Mouse (Mus musculus): ENCODE data around the gene Wfdc2.
"Not testable (repeated sequence)": the region's sequence is repeated elsewhere in the genome, so short reads cannot be mapped to it uniquely, and the experiment has no call there.

Gene Wfdc2

DNA sequence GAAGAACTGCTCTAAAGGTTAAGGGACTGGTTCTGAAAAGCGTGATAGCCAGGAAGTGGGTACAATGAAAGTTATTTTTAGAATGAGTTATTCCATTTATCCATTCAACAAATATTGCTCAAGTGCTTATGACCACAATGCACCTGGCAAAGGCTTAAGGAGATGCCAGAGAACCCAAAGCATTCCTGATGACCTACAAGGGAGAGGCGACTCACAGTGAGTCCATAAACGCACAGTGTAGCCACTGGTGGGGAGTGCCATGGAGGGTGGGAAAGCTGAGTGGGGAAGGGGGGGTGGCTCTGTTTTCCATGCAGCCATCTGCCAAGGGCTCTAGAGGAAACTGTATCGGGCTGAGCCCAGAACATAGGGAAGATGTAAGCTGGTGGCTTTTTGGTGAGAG, 12.9 kb upstream of the Wfdc2 start:
- no peak for DNase-seq (ENCODE audit: low read depth, low spot score)

DNA sequence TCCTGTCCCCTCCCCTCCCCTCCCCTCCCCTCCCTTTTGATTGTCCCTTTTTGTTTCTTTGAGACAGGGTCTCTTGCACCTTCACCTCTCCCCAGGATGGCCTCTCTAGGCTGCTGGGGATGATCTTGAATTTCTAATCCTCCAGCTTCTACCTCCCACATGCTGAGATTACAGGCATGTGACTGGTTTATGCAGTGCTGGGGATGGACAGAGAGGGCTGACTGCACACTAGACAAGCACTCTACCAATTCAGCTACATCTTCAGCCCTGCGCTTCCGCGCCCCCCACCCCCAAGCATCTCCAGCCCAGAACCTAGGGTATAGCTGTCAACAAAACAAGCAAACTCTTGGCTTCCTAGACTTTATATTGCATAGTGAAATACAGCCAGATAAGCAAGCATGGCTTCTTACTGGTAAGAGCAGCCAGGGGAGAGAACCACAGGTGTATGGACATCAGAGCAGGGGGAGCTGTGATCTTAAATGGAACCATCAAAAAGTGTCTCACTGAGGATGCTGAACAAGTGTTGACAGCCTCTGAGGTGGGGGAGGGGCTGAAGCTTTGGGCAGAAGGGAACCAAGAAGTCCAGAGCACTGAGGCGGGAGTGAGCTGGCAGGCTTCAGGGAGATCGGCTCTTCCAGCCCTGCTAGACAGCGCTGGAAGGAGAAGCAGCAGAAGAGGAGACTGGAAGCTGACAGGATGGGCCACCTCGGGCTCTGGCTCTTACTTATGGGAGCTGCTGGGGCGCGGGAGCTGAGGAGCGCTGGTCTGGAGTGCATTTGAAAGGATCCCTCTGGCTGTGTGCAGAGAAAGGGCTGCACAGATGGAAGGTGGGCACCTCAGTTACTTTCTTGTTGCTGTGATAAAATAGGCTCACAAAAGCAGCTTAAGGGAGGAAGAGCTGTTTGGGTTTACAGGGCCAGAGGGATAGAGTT, 12.0 kb upstream of the Wfdc2 start:
- no peak for DNase-seq (ENCODE audit: low read depth, low spot score)

DNA sequence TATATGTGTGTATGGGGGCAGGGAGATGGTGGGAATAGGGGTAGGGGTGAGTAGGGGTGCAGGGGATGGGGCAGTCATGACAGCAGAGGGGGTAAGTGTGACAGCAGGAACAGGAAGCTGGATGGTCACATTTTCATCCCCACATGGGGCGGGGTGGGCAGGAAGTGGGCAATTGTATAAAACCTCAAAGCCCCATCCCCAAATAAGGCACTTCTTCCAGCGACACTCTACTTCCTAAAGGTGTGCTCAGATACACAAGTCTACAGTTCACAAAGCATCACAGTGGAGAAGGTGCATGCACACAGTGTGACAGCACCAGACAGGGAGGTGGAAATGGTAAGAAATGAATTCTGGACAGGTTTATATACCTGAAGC, 11.3 kb upstream of the Wfdc2 start:
- DNase-seq (ENCODE audit: low read depth, low spot score) = peak; percentile 32

DNA sequence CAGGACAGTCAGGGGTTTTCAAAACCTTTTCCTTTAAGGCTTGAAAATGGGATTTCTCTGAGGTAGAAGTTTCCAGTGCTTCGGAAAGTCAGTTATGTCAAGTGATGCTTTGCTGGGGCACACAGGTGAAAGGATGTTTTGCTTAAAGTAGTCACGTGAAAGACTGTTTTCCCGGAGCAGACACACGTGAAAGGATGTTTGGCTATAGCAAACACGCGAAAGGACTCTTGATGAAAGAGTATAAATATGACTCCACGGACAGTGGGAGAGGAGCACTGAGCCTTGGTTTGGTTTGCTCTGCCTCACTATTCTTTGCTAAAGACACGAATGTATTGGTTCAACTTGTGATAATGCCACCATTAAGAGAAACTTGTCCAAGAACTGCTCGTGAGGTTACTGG, 10.7 kb upstream of the Wfdc2 start:
- no peak for DNase-seq (ENCODE audit: low read depth, low spot score)

DNA sequence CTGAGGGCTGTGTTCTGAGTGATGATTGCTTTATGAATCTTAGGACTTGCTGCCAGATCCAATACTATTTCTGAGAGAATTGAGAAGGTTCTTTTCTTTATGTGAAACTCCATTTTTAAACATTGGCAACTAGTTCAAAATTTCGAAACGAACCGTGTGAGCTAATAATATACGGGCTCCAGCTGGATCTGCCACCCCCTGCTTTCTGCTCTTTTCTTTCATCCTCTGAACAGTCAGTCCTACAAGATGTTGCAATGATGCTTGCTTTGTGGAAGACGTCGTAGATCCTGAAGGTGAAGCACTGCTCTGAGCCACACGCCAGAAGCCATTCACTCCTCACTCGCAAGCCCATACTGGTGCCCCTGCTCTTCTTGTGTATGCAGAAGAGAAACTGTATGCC, 3.8 kb upstream of the Wfdc2 start:
- no peak for DNase-seq (ENCODE audit: low read depth, low spot score)

DNA sequence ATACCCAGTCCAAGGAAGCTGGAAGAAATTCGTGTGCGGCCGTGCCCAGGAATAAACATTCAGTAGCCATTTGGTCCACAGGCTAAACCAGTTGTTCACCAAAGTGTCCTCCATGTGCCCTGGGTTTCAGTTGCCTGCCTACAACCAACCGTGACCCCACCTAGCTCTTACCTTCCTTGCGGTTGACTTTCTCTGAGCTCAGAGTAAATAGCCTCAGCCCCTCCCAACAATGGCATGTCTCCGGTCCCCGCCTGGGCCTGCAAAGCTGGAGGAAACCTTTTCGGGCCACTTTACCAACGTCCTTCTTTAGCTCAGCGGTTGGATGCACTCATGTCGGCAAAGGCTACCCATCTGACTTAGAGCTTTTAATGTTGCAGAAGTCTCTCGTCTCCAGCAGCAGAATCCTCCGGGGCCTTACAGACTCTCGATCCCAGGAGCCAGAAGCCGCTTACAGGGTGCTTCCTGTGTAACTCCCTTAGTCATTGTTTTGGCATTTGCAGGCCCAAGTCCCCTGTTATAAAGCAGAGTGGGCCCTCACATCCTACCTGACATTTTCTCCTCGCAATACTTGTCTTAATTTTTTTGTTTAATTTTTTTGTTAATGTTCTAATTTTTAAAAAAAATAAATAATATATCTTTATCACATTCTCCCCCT, 3.1 kb upstream of the Wfdc2 start:
- DNase-seq (ENCODE audit: low read depth, low spot score) = peak; percentile 41

DNA sequence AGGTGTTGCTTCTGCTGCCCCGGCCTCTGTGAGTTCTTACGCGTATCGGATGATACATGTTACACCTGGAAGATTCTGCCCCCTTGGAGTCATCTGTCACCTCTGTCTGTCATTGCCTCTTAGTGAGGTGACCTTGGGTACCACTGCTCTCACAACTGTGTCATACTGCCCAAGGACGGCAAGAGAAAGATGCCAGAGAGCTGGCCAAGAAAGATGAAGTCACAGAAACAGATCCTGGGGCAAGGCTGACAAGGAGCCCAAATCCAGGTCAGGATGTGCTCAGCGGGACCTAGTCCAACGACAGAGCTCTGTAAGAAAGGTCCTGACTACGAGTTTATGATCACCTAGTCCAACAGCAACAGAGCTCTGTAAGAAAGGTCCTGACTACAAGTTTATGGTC, 2.1 kb upstream of the Wfdc2 start:
- DNase-seq (ENCODE audit: low read depth, low spot score) = no peak

DNA sequence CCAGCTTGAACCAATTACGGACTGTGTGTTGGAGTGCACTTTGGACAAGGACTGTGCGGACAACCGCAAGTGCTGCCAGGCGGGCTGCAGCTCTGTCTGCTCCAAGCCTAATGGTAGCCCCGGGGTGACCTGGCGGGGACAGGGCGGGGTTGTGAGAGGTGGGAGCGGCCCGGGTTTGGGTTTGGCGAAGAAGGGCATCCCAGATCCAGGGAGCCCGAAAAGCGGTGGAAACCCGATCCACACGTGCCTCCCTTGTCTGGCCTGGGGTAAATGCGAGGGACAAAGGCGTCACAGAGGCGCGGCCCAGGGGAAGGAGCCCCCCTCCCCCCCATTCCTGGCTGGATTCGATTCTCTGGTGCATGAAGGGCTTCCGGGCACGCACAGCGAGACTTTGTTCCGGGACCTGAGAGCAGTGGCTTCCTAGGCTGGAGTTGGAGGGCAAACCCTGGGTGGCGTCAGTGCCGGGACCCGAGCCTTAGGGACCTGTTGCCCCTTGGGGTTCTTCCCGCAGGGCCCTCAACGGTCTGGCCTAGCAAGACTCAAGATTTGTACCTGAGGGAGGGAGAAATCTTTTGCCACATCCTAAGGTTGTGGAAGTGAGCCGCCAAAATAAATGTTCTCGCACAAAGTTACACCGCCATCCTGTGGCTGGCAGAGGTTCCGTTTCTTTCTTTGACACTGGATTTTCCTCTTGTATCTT, 1.3 kb downstream of the Wfdc2 start:
- peak; percentile 80 for DNase-seq (ENCODE audit: low read depth, low spot score)

DNA sequence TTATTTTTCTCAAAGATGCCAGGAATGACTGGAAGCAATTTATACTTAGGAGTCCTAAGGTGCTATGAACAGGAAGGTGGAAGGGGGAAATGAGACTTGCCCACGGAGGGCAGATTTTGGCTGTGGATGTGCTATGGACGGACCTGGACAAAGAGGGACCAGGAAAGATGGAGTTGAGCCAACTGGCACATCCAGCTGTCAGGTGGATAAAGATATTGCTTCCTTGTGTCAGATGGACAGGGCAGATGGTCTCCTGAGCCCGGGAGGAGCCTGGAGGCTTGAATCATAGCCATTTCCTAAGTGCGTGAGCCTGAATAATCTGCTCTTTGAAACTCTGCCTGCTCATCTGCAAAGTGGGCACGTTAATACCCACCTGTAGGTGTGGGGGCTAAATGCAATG, 2.1 kb downstream of the Wfdc2 start:
- DNase-seq (ENCODE audit: low read depth, low spot score) = no peak

DNA sequence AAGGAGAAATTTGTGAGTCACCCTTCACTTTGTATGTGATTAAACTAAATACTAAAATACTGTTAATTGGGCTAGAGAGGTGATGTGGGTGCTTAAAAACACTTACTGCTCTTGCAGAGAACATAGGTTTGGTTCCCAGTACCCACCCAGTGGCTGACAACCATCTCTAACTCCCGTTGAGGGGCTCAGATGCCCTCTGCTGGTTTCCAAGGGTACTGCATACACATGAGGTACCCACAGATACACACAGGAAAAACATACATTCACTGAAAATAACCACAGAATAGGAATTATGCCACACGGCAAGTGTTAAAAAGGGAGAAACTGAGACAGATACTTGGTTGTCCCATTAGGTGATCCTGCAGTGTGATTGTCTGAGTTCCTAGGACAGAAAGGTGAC, 4.8 kb downstream of the Wfdc2 start:
- peak; percentile 25 for DNase-seq (ENCODE audit: low read depth, low spot score)

DNA sequence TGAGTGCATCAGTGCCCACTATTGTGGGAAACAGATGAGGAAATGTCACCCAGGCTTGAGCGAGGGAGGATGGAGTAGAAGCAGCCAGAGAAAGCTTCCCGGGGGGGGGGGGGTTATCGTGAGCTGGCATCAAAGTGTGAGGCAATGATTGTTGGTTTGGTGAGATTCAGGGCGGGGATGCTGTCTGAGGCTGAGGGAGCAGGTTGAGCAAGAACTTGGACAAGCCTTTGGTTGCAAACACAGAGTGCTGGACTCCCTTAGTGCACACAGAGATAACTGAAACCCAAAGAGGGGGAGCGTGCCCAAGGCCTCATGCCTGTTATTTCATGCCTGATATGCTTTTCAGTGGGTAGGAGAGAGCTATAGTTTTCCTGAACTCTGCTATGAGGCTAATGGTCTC, 5.2 kb downstream of the Wfdc2 start:
- no peak for DNase-seq (ENCODE audit: low read depth, low spot score)

DNA sequence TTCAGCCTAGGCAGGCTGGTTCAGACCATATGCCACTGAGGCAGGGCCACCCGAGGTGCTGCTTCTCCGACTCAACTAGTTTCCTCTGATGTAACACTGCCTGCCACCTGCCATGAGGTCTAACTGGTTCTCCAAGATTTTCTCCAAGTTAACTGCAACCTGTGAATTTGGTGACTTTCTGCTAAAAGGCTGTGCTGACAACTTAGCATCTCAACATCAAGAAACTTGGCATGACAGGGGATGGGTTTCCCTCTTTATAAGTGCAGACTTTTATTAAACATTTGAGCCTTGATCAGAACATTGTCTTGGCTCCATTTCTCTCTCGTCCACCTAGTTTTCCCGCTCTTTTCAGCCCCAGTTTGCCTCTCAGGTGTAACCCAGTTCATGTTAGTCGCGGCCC, 11.1 kb downstream of the Wfdc2 start, which contains the start of gene Spint3:
TSS of gene Spint3 (minus strand) at position 101 of the 400 bp plus-strand sequence.
- not testable (repeated sequence) for DNase-seq (ENCODE audit: low read depth, low spot score)

DNA sequence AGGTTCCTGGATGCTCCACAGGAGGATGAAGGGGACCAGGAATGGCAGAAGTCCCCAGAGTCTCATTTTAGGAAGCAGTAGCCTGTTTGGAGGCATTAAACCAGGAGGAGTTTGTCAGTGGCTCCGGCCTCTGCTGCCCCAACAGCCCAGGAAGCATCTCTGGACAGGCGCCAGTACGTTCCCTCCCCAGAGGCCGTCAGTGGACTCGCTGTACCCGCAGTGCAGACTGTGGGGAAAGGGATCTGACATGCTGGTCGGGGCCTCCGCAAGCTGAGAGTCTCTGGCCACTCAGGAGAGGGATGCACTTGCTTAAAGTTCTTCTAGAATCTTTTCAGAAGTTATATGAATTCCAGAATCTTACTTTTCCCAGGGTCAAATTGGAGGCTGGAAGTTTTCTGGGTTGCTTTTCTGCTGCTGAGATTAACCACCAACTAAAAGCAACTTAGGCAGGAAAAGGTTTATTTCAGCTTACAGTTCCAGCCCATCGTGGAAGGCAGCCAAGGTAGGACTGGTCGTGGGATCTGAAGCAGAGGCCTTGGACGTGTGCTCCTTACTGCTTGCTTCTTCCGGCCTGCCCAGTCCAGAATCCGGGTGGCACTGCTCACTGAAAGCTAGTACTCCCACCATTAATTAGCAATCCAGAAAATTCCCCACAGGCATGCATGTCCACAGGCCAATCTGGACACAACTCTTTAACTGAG, 23.0 kb downstream of the Wfdc2 start, which contains the start of gene Wfdc6a:
TSS of gene Wfdc6a (minus strand) at position 423 of the 701 bp plus-strand sequence.
- not testable (repeated sequence) for DNase-seq (ENCODE audit: low read depth, low spot score)

DNA sequence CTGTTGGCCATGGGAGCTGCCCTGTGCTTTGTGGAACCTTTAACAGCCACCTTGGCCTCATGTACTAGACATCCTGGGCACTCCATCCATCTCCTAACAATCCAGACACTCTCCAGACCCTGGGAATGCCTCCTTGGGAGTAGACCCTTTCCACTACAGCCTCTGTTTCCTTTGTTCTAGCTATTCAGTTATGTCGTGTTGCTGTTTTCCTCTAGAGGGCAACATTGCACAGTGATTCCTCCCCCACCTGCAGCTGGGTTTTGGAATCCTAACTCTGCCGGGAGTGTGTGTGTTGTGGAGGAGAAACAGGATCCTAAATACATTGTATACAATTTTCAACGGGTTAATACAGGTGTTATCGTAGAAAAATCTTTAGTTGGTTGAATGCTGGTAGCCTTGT, 29.8 kb downstream of the Wfdc2 start:
- DNase-seq (ENCODE audit: low read depth, low spot score) = peak; percentile 21

DNA sequence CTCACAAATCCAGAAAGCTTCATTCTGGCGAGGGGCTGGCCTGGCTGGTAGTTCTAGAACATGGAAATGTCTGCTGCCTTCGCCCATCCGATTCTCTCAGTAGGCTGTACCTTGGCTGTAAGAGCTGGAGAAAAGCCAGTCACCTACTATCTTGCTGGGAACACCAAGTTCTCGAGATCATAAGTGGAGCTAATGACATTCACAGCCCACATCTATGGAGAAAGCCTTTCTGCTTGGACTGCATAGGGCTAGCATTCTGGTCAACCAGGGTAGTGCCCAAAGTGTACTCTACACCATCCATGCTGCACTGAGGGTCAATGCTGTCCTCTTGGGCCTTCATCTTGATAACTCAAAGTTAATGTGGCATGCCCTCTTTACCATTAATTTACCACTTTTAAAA, 31.3 kb downstream of the Wfdc2 start, which contains the start of gene Eppin:
TSS of gene Eppin (minus strand) at position 101 of the 400 bp plus-strand sequence.
- no peak for DNase-seq (ENCODE audit: low read depth, low spot score)

DNA sequence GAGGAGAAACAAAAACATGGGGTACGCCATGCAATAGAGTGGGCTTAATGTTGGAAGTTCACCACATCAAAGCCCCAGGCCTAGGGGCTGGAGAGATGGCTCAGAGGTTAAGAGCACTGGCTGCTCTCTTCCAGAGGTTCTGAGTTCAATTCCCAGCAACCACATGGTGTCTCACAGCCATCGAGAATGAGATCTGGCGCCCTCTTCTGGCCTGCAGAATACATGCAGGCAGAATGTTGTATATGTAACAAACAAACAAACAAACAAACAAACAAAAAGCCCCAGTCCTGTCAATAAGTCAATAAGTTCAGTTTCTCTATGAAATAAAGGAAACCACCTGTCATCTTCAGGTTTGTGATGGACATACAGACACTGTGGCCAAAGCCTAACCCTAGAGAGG, 38.0 kb downstream of the Wfdc2 start:
- DNase-seq (ENCODE audit: low read depth, low spot score) = peak; percentile 15

DNA sequence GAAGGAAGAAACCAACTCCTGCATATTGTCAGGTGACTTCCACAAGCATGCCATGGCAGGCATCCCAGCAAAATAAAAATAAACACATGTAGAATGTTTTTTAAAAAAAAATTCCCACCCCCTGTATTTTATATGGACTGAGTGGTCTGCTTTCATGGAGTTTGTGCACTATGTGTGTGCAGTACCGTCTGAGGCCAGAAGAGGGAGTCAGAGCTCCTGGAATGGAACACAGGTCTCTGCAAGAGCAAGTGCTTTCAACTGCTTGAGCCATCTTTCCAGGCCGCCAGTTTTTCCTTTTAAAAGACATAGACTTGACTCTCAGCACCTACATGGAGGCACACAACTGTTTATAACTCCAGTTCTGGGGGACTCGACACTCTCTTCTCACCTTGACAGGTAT, 41.3 kb downstream of the Wfdc2 start:
- DNase-seq (ENCODE audit: low read depth, low spot score) = no peak

DNA sequence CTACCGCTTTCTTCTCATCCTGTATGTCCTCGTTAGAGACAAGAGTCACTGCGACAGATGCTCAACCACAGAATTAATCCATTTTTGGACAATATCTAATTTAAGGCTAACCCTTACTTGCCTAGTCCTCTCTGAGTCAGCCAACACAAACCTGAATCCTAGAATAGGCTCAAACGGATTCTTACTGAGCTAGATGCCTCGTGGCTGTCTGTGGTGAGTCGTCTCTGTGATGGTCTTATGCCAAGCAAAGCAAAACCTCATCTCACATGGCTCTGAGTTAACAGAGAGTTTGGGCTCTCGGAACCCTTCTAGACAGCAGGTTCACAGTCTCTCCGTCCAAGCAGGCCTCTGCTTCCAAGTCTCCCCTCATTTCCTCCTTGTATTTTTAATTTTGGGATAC, 42.2 kb downstream of the Wfdc2 start:
- no peak for DNase-seq (ENCODE audit: low read depth, low spot score)

DNA sequence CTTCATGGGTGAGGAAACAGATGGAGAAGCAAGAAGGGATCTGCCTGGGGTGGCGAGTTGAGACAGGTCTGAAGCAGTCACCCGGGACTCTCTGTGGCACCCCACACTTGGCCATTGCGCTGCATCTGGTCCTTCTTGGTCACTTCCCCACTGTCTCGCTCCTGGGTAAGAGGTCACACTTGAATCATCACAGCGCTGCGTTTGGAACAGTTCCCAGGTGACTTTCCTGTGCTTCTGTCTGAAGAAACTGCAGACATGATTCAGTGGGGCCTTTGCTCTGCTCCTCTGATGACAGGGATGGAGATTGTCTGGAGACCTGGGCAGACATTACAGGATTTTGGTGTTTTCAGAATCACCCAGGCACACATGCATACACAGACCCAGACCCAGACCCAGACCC, 46.6 kb downstream of the Wfdc2 start:
- no peak for DNase-seq (ENCODE audit: low read depth, low spot score)

DNA sequence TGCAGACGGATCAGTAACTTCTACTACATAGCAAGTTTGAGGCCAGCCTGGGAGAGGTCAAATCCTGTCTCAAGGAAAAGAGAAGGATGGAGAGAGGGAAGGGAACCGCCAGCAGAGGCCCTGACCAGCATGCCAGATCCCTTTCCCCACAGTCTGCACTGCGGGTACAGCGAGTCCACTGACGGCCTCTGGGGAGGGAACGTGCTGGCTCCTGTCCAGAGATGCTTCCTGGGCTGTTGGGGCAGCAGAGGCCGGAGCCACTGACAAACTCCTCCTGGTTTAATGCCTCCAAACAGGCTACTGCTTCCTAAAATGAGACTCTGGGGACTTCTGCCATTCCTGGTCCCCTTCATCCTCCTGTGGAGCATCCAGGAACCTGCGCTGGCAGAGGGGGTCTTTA, 51.3 kb downstream of the Wfdc2 start, which contains the start of the genes Wfdc6b and Wfdc8:
TSS of gene Wfdc6b (plus strand) at position 52 of the 400 bp plus-strand sequence.
TSS of gene Wfdc8 (minus strand) at position 156 of the 400 bp plus-strand sequence.
- DNase-seq (ENCODE audit: low read depth, low spot score) = not testable (repeated sequence)

DNA sequence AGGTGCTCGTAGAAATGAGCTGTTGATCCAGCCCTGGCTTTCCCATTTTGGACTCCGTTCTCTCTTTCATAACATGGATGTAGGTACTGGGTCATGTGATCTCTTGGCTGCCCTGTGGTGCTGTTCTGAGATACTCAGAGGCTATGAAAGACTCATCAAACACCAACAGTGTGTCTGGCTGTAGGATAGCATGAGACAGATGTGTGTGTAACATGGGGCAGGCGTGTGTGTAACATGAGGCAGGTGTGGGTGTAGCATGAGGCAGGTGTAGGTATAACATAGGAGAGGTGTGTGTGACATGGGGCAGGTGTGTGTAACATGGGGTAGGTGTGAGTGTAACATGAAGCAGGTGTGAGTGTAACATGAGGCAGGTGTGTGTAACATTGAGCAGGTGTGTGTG, 53.2 kb downstream of the Wfdc2 start:
- no peak for DNase-seq (ENCODE audit: low read depth, low spot score)
